Mouse (Mus musculus) inflammation-experienced regulatory T-cells, adult 6 months (primary cell): ENCODE measurements around the gene Dscaml1. TPM values are rescaled to one million over a fixed set of nuclear protein-coding genes. Genes with fewer than 3 reads are reported as not detected.
"Not testable (repeated sequence)": the region's sequence is repeated elsewhere in the genome, so short reads cannot be mapped to it uniquely, and the experiment has no call there.

ENCODE experiments used
- ATAC-seq: one replicate; pipeline ENCODE4 v1.8.0; 2017
- polyA plus RNA-seq, 3 experiments: library from polyadenylated mRNA; unstranded; fragments of 100-300 nt; shearing (Covaris generic); gene quantifications; one replicate each; pipeline ENCODE4 v1.2.1; 2017

Dscaml1 gene
- polyA plus RNA-seq, 3 experiments from 2014 or later, result not detected

- no peak for ATAC-seq
Measured at GRCm38 (mm10) chr9:45703236-45703635, 276.8 kb downstream of the Dscaml1 start.

GRCm38 (mm10) chr9:45704441-45704840 lies 278.0 kb downstream of the Dscaml1 start:
- no peak for ATAC-seq

- ATAC-seq, result no peak
Measured at GRCm38 (mm10) chr9:45710300-45710699, 283.9 kb downstream of the Dscaml1 start.

- no peak for ATAC-seq
Measured at GRCm38 (mm10) chr9:45715387-45715786, 289.0 kb downstream of the Dscaml1 start.

- no peak for ATAC-seq
Measured at GRCm38 (mm10) chr9:45719997-45720396, 293.6 kb downstream of the Dscaml1 start.

GRCm38 (mm10) chr9:45731851-45732250 lies 305.4 kb downstream of the Dscaml1 start:
- no peak for ATAC-seq

- ATAC-seq, result no peak
Measured at GRCm38 (mm10) chr9:45733246-45733645, 306.8 kb downstream of the Dscaml1 start.

GRCm38 (mm10) chr9:45739001-45739701 lies 312.7 kb downstream of the Dscaml1 start:
- no peak for ATAC-seq

DNA sequence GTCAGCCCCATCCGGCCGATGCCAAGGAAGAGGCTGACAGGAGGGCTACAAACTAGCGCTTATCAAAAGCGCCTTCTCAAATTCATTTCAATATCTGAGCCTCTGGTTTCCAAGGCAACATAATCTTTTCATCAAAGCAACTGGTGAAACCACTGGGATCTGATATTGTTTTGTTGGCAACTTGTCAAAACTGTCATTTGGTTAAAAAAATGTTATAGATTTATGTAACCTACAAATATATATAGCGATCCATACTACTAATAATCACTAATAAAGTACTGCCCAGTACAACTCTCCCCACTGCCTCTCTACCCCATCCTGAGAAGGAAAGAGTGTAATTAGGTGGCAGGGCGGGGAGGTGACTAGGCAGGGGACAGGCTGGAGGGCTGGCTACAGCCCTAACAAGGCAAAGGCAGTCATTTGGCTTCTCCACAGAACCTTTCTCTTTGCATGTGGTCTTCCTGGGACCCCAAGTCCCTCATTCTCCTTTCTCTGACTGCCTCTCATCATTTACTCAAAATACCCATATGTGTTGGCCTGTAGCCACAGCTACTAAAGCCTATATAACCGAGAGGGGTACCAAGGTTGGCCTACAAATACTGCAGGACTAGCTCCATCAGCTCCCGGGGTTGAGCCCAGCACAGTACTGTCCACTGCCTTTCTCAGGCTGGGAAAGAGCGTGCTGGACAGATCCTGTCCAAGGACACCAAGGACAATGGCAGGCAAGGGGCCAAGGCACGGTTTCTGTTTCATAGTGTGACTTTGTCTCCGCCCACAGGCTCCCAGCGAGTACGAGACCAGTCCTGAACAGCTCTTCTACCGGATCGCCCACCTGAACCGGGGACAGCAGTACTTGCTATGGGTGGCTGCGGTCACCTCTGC lies 313.5 kb downstream of the Dscaml1 start:
- ATAC-seq, result no peak

- ATAC-seq, result no peak
Measured at GRCm38 (mm10) chr9:45740584-45740980, 314.2 kb downstream of the Dscaml1 start.

DNA sequence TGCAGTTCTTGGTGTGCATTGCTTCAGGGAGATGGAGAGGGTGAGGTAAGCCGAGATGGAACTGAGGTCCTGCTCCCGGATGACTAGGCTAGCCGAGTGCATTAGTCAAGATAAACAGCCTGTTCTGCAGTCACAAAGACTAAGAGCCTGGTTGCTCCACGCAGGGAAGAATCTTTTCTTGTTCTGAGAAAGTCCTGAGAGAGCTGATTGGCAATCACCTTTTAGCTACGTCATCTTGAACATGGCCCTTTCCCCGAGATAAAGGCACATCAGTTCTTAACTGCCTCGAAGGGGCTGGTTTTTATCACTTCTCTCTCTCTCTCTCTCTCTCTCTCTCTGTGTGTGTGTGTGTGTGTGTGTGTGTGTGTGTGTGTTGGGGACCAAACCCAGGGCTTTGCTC lies 319.0 kb downstream of the Dscaml1 start:
- ATAC-seq, result no peak

GRCm38 (mm10) chr9:45749917-45750316 lies 323.5 kb downstream of the Dscaml1 start:
- no peak for ATAC-seq

- ATAC-seq, result no peak
Measured at GRCm38 (mm10) chr9:45754452-45755091, 328.1 kb downstream of the Dscaml1 start.

DNA sequence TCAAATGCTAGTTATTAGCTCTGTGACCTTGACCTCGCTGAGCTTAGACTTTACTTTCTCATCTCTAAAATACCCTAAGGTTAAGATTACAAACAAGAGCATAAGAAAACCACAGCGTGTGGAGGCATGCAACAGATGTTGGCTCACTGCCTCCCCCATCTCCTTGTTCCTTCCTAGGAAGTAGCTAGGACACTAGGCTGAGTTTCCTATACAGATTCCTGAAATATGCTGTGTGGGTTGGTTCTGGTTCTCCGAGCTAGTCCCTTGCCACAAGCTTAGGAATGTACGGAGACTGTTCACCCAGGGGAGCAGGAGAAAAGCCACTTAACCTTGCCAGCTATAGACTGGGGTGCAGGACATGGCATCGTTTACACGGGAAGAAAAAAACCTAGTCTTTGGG lies 339.8 kb downstream of the Dscaml1 start:
- ATAC-seq, result no peak

DNA sequence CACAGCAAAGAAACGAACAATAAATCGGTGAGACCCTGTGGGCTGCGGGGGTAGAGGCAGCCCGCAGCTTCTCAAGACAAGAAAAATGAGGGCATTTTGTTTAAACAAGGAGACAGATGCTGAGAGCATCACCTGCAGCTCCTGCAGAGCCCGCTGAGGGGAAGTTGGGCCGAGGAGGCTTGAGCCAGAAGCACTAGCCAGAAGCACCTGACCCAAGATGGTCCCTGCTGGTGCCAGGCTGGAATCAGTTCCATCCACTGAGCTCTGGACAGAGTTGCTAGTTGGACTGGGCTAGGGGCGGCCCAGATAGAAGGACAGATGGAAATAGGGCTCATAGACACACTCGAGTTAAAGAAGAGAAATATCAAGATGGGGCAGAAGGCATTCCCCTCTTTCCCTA lies 340.7 kb downstream of the Dscaml1 start:
- no peak for ATAC-seq

DNA sequence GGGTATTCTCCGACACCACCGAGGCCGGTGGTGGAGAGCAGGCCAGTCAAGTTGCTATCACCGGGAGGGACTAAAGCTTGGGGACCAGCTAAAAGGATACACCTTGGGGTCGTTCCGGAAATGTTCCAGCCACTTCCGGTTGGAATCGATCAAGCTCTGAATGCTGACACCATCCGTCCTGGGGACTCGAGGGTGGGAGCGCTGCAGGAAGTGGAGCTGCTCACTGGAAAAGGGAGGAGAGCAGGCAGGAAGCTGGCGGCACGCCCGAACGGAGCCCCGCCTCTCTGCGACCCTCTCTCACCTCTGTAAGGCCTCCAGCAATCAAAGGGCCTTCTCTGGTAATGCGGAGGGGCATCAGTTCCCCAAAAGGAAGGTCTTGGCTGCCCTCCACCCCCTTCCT lies 342.0 kb downstream of the Dscaml1 start:
- no peak for ATAC-seq

DNA sequence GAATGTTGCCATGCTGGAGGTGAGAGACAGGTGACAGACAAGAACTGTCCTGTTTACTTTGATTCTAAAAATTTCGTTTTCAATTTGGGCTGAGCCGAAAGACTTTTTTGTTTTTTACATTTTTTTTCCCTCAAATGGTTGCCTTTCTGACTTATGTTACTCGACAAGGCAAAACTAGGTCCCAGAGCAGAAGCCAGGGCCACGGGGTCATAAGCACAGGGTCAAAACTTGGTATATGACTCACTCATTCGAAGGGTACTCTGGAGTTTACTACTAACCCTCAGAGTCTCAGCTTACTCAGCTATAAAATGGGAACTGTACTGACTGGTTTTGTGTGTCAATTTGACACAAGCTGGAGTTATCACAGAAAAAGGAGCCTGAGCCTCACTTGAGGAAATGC lies 343.2 kb downstream of the Dscaml1 start:
- ATAC-seq, result no peak

GRCm38 (mm10) chr9:45774088-45774487 lies 347.7 kb downstream of the Dscaml1 start:
- no peak for ATAC-seq

- not testable (repeated sequence) for ATAC-seq
Measured at GRCm38 (mm10) chr9:45776176-45776575, 349.7 kb downstream of the Dscaml1 start.

DNA sequence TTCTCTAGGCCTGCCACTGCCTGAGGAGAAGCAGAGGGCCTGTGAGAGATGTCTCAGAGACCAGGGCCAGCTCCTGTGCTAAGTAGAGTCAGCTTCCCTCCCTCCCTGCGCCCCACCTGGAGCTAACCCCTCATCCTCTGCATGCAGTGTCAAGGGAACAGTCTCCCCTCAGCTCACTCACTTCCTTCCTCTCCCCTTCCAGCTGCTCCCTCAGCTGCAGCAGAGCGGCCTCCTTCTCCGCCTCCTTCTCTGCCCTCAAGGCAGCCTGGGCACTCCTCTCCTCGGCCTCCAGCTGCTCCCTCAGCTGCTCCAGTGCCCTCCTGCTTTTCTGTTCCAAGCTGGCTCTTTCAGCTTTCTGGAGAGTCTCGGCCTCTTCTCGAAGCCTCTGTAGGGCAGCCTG lies 352.8 kb downstream of the Dscaml1 start:
- ATAC-seq, result no peak

- no peak for ATAC-seq
Measured at GRCm38 (mm10) chr9:45783249-45784069, 357.0 kb downstream of the Dscaml1 start.

GRCm38 (mm10) chr9:45787071-45787470 lies 360.6 kb downstream of the Dscaml1 start:
- ATAC-seq, result no peak

DNA sequence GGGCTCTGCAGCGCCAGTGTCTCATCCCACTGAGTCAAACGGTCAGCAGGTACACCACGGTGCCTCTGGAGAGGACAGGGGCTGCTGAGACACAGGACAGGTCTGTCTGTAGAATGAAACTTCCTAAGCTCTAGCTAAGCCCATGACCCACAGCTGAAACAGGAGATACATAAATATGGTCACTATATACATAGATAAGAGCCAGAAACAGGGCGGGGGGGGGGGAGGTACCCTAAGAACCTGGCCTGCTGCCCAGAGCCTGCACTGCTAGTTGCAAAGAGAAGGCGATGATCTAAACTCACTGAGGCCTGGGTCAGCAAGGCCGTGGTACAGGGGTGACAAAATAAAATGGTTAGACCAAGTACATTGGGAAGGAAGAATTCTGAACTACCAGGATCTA lies 361.1 kb downstream of the Dscaml1 start:
- ATAC-seq, result no peak
